Mouse (Mus musculus): ENCODE data around the gene Ifnl3. TPM values are rescaled to one million over a fixed set of nuclear protein-coding genes. Genes with fewer than 3 reads are reported as not detected.

Gene Ifnl3
- total RNA-seq, 2 experiments from 2014 or later: not detected

GRCm38 (mm10) chr7:28545891-28546210 lies 23.2 kb downstream of the Ifnl3 start:
- ATAC-seq (replicated peaks; ENCODE audit: poor library complexity): no peak

DNA sequence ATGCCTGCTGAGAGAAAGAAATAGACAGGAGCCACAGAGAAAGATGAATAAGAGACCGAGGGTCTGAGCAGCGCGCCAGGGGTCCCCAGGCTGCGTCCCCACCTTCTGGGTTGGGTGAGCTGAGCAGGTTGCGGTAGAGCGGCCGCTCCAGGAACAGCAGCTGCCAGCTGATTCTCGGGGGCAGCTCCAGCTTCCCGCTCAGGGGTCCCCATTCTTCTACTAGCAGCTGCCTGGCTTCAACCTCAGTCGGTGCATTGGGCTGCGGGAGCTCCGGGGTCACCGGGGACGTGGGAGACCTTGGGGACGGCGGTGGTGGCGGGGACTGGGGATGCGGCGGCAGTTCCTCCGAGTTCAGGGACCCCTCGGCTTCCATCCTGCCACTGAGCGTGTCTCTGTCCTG lies 24.0 kb downstream of the Ifnl3 start:
- no peak for ATAC-seq (replicated peaks; ENCODE audit: poor library complexity)

- ATAC-seq (replicated peaks; ENCODE audit: poor library complexity): no peak
These were observed 24.5 kb downstream of the Ifnl3 start, which contains the start of gene Nccrp1 for GRCm38 (mm10) chr7:28547154-28547553. Gene Nccrp1, minus strand, starts transcription at chr7:28547254.

DNA sequence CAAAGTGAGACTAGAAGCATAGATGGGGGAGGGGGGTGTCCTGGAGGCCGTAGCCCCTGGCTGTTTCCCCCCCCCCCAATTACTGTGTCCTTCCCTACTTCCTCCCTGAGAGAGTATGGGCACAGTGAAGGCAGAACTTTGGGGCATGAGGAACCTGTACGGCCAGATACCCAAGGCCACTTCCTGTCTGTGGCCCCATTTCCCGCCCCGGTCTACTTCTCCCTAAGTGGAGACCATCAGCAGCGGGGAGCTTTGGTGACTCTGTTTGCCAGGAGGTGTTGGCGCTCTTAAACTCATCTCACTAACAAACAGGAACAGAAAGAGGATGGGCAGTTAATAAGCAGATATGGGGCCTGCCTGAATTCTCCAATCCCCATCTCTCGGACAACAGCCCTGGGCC lies 25.0 kb downstream of the Ifnl3 start:
- peak; percentile 89 for ATAC-seq (replicated peaks; ENCODE audit: poor library complexity)

- no peak for ATAC-seq (replicated peaks; ENCODE audit: poor library complexity)
These were observed 30.4 kb downstream of the Ifnl3 start for GRCm38 (mm10) chr7:28553076-28553475.

- no peak for ATAC-seq (replicated peaks; ENCODE audit: poor library complexity)
These were observed 33.4 kb downstream of the Ifnl3 start for GRCm38 (mm10) chr7:28555939-28556535.

GRCm38 (mm10) chr7:28557069-28557468 lies 34.4 kb downstream of the Ifnl3 start:
- ATAC-seq (replicated peaks; ENCODE audit: poor library complexity): no peak

DNA sequence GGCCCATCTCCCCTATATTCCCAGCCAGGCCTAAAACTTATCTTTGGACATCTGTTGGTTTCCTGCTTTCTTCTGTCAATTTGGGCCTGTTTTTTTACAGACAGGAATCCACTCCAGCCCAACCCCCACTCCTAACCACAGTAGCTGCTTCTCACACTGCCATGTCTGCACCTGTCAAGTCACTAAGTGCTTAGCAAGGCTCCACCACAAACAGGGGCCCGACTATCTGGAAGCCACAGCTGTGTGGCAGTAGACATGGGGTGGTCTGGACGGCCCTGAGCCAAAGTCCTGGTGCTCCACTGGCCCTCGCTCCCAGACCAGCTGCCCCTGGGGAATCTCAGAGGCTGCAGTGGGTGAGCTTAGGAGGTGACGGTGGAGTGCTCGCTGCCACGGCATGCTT lies 35.1 kb downstream of the Ifnl3 start:
- peak; percentile 74 for ATAC-seq (replicated peaks; ENCODE audit: poor library complexity)

GRCm38 (mm10) chr7:28558486-28558885 lies 35.9 kb downstream of the Ifnl3 start:
- ATAC-seq (replicated peaks; ENCODE audit: poor library complexity): peak; percentile 38; the same call in 1 of the 2 replicates

GRCm38 (mm10) chr7:28560856-28561255 lies 38.2 kb downstream of the Ifnl3 start:
- no peak for ATAC-seq (replicated peaks; ENCODE audit: poor library complexity)

DNA sequence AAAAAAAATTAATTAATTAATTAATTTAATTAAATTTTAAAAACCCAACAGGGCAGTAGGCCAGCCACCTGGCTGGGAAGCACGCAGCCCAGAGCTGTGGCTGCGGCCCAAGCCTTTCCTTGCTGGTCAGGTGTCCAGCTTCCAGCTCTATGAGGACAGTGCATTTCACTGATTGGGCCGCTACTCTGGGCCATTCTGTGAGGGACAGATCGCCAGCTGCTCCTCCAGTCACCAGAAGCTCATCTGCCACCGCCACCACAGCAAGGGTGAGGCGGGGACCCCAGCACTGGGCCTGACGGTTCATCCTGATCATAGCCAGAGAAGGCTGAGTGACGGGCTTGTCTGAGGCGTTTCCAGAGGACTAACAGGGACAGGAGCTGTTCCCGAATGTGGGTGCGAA lies 39.3 kb downstream of the Ifnl3 start:
- no peak for ATAC-seq (replicated peaks; ENCODE audit: poor library complexity)

GRCm38 (mm10) chr7:28562371-28562770 lies 39.7 kb downstream of the Ifnl3 start:
- ATAC-seq (replicated peaks; ENCODE audit: poor library complexity): no peak

GRCm38 (mm10) chr7:28562951-28563350 lies 40.3 kb downstream of the Ifnl3 start:
- ATAC-seq (replicated peaks; ENCODE audit: poor library complexity): no peak

GRCm38 (mm10) chr7:28565407-28565806 lies 42.8 kb downstream of the Ifnl3 start:
- ATAC-seq (replicated peaks; ENCODE audit: poor library complexity): no peak

DNA sequence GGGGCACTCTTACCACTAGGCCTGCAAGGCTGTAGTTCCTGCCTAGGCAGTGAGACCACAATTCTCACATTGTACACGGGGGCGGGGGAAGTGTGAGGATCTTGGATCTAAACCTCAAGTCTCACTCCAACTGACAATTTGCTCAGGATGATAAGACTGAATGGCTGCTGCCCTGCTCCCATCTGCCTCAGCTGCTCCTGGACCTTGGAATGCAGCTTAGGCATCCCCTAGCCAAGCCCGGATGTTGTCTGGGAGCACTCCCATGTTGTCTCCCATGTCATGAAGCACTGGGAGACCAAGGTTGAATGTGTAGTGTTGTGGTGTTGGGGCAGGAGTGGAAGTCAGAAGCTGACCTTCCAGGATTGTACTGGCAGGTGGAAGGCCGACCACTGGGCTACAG lies 44.9 kb downstream of the Ifnl3 start:
- ATAC-seq (replicated peaks; ENCODE audit: poor library complexity): no peak

DNA sequence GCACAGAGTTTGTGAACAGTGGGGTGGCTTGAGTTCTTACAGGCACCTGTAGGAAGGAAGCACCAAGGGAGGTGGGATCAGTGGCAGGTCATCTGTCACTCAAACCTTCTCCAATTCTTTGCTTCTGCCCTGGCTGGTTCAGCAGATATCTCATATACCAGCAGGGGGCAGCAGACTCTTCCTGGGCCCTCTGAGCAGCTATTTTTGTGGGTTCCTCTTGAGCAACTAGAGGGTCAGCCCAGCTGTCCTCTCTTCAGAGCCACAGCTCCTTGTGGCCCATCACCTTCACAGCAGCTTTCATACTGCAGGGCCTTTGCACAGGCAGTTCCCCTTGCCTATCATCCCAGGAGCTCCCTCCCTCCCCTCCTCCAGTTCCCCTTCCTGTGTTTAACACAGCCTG lies 45.6 kb downstream of the Ifnl3 start:
- peak; percentile 80 for ATAC-seq (replicated peaks; ENCODE audit: poor library complexity)

DNA sequence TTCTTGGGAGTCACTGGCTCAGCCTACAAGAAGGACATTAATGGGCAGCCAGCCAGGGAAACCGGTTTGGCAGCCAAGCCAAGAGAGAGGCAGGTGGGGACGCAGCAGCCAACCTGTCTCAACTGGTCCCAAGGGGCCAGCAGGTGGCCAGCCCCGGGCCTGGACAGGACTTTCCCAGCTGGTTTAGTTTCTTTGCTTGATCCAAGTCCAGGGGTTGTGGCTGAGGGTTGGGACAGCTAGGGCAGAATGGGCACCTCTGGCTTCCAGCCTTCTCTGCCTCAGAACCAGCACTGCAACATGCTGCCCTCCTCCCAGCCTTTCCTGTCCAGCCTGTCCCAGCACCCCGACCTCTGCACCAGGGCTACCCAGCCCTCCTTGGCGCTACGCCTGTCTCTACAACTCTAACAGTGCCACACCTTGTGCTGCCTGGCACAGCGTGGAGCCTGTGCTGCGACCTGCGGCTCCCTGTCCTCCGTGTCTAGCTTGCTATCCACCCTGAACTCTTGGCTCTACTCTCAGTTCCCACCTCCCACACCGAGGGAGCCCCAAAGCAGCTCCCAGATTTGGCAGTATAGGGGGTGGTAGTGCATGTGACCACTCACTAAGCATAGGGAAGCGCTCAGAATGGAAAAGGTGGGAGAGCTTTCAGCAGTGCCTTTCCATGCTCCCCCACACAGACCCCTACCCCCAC lies 47.8 kb downstream of the Ifnl3 start:
- ATAC-seq (replicated peaks; ENCODE audit: poor library complexity): no peak

DNA sequence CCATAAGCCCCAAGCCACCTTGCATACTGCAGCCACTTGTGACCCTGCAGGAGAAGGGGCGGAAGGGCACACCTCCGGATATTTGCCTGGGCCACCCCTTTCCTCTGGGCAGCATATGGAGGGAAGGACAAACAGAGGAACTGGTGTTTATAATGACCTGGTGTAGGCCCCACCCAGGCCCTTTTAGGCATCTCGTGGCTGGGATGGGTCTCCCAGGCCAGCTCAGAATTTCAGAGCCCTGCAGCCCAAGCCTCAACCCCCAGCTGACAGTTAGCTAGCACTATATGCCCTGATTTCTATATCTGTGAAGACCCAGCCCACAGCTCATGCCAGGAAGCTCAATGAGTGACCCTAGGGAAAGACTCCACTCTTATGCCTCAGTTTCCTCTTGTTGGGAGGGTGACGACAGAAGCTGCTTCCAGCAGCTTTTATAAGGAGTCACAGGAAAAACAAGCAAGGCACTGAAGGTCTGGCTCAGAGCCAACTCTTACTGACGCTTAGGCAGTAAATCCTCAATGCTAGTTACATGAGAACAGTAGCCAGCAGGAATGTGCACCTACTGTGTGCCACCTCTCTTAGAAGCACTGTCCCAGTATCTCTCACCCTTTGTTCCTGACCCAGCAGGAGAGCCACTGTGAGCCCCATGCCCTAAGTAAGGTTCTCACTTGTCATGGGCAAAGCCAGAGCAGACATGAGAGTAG lies 48.5 kb downstream of the Ifnl3 start:
- no peak for ATAC-seq (replicated peaks; ENCODE audit: poor library complexity)

DNA sequence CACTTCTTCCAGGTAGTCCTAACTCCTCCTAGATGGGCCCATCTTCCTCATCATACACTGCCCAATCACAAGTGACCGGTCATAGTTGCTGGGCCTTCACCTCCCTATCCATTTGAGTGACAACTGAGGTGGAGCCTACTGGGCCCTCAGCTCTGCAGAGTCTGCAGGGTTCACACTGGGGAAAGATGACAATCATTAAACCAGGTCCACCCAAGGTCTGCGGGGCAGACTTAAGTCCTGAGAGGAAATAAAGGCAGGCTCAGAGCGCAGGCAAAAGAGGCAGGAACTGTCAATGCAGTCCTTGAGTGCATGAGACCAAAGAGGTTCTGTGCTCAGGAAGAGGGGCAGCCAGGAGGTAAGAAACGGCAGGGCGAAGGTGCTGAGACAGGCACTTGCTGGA lies 50.1 kb downstream of the Ifnl3 start:
- ATAC-seq (replicated peaks; ENCODE audit: poor library complexity): no peak

DNA sequence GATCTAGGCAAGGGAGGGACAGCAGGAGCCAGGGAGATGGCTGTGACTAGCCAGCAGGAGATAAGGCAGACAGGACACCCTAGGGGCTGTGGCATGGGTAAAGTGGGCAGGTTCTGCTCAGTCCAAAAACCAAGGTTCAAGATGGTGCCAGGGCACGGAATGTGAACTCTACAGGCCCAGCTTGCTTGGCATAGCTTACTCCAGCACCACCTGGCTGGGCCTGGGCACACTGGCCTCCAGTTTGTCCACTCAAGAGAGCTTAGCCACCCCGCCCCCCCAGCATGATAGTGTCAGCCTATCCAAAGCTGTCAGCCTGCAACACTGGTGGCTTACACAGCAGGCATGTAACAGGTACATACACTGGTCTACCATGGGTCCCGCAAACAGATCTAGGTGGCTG lies 50.6 kb downstream of the Ifnl3 start:
- no peak for ATAC-seq (replicated peaks; ENCODE audit: poor library complexity)

Measured in megakaryocyte progenitor cell, adult 5-6 weeks (primary cell).